Mouse (Mus musculus) right cerebral cortex, postnatal 36 days (tissue): ENCODE results near the gene Gm49673.
A peak's percentile ranks its signal among the peaks of the same experiment; 100 is the strongest.
"Not testable (repeated sequence)": the region's sequence is repeated elsewhere in the genome, so short reads cannot be mapped to it uniquely, and the experiment has no call there.

Source experiments
- DNase-seq, 2 experiments: peaks; one replicate each; pipeline ENCODE4 v3.0.0; 2022; ENCODE audit warnings: low spot score in 2 of 2, mixed read lengths in 1 of 2

Gm49673 gene

GRCm38 (mm10) chr17:8147439-8148316 lies at the start of gene Gm49673, which contains the start of gene Rnaset2a:
Gm49673 (minus strand) TSS chr17:8147788.
Rnaset2a (minus strand) TSS chr17:8148097.
- not testable (repeated sequence) for DNase-seq

GRCm38 (mm10) chr17:8195685-8196376 lies 48.2 kb upstream of the Gm49673 start:
- DNase-seq = no peak

- no peak for DNase-seq
These were observed 46.1 kb upstream of the Gm49673 start for GRCm38 (mm10) chr17:8193678-8194077.

- DNase-seq = no peak
These were observed 36.6 kb upstream of the Gm49673 start for GRCm38 (mm10) chr17:8184217-8184616.

- no peak for DNase-seq
These were observed 36.2 kb upstream of the Gm49673 start for GRCm38 (mm10) chr17:8183815-8184214.

GRCm38 (mm10) chr17:8177090-8177489 lies 29.5 kb upstream of the Gm49673 start:
- DNase-seq = no peak

- DNase-seq = no peak
These were observed 23.5 kb upstream of the Gm49673 start for GRCm38 (mm10) chr17:8171081-8171480.

- no peak for DNase-seq
These were observed 22.7 kb upstream of the Gm49673 start for GRCm38 (mm10) chr17:8170331-8170730.

- not testable (repeated sequence) for DNase-seq
These were observed 19.8 kb upstream of the Gm49673 start for GRCm38 (mm10) chr17:8167436-8167835.

- DNase-seq = not testable (repeated sequence)
These were observed 18.9 kb upstream of the Gm49673 start for GRCm38 (mm10) chr17:8166454-8166853.

GRCm38 (mm10) chr17:8165977-8166376 lies 18.4 kb upstream of the Gm49673 start:
- not testable (repeated sequence) for DNase-seq

GRCm38 (mm10) chr17:8165608-8165945 lies 18.0 kb upstream of the Gm49673 start:
- not testable (repeated sequence) for DNase-seq

- peak in 1 of 2 experiments; percentile 52 for DNase-seq
These were observed 17.4 kb upstream of the Gm49673 start, which contains the start of gene Fgfr1op for GRCm38 (mm10) chr17:8164701-8165607. Fgfr1op (plus strand) TSS chr17:8165501.

GRCm38 (mm10) chr17:8160969-8161368 lies 13.4 kb upstream of the Gm49673 start:
- DNase-seq = peak in 1 of 2 experiments; percentile 39

GRCm38 (mm10) chr17:8158627-8159026 lies 11.0 kb upstream of the Gm49673 start:
- not testable (repeated sequence) for DNase-seq

- not testable (repeated sequence) for DNase-seq
These were observed 8.4 kb upstream of the Gm49673 start for GRCm38 (mm10) chr17:8155982-8156381.

- DNase-seq = not testable (repeated sequence)
These were observed 7.4 kb upstream of the Gm49673 start for GRCm38 (mm10) chr17:8155010-8155409.

- DNase-seq = not testable (repeated sequence)
These were observed 657 bp downstream of the Gm49673 start for GRCm38 (mm10) chr17:8146931-8147330.

- DNase-seq = not testable (repeated sequence)
These were observed 3.5 kb downstream of the Gm49673 start for GRCm38 (mm10) chr17:8143802-8144673.

GRCm38 (mm10) chr17:8140210-8140609 lies 7.4 kb downstream of the Gm49673 start:
- not testable (repeated sequence) for DNase-seq
